Mouse (Mus musculus) gastrocnemius, postnatal 25 days (tissue): ENCODE measurements around the gene Gm20388. TPM values are rescaled to one million over a fixed set of nuclear protein-coding genes. Genes with fewer than 3 reads are reported as not detected.

ENCODE experiments used
- DNase-seq: peaks from one replicate; pipeline ENCODE4 v3.0.0; 2022
- total RNA-seq, 2 experiments: library from RNA; stranded (reverse); gene quantifications; 1 replicate in 1 of 2; 2 replicates in 1 of 2; pipeline ENCODE4 v1.2.3; 2021

Gm20388 gene
- total RNA-seq, 2 experiments from 2014 or later, result 6.7 TPM; not detected in 1

- DNase-seq, result no peak
Measured at GRCm38 (mm10) chr8:120440739-120441138, 530.1 kb downstream of the Gm20388 start.

GRCm38 (mm10) chr8:120441637-120442036 is 531.0 kb downstream of the Gm20388 start:
- DNase-seq, result no peak

GRCm38 (mm10) chr8:120442306-120443003 is 531.8 kb downstream of the Gm20388 start:
- DNase-seq, result no peak

- DNase-seq, result no peak
Measured at GRCm38 (mm10) chr8:120445249-120445648, 534.6 kb downstream of the Gm20388 start.

- no peak for DNase-seq
Measured at GRCm38 (mm10) chr8:120448131-120448530, 537.5 kb downstream of the Gm20388 start.

- DNase-seq, result peak; percentile 51
Measured at GRCm38 (mm10) chr8:120449139-120449538, 538.5 kb downstream of the Gm20388 start.

- peak; percentile 81 for DNase-seq
Measured at GRCm38 (mm10) chr8:120449608-120450031, 539.0 kb downstream of the Gm20388 start.

GRCm38 (mm10) chr8:120452111-120452510 is 541.5 kb downstream of the Gm20388 start:
- no peak for DNase-seq

- DNase-seq, result no peak
Measured at GRCm38 (mm10) chr8:120454404-120454803, 543.8 kb downstream of the Gm20388 start.

- DNase-seq, result no peak
Measured at GRCm38 (mm10) chr8:120460375-120460774, 549.7 kb downstream of the Gm20388 start.

GRCm38 (mm10) chr8:120462119-120462551 is 551.5 kb downstream of the Gm20388 start:
- no peak for DNase-seq

- no peak for DNase-seq
Measured at GRCm38 (mm10) chr8:120462611-120463010, 552.0 kb downstream of the Gm20388 start.

GRCm38 (mm10) chr8:120463918-120464584 is 553.4 kb downstream of the Gm20388 start:
- no peak for DNase-seq

- DNase-seq, result no peak
Measured at GRCm38 (mm10) chr8:120464585-120464937, 553.9 kb downstream of the Gm20388 start.

GRCm38 (mm10) chr8:120465710-120466109 is 555.1 kb downstream of the Gm20388 start:
- no peak for DNase-seq

- no peak for DNase-seq
Measured at GRCm38 (mm10) chr8:120466266-120466665, 555.6 kb downstream of the Gm20388 start.

GRCm38 (mm10) chr8:120467598-120467997 is 557.0 kb downstream of the Gm20388 start:
- no peak for DNase-seq

GRCm38 (mm10) chr8:120470170-120470569 is 559.5 kb downstream of the Gm20388 start:
- DNase-seq, result no peak

- DNase-seq, result no peak
Measured at GRCm38 (mm10) chr8:120471166-120471565, 560.5 kb downstream of the Gm20388 start.

GRCm38 (mm10) chr8:120471752-120472151 is 561.1 kb downstream of the Gm20388 start:
- DNase-seq, result no peak

- no peak for DNase-seq
Measured at GRCm38 (mm10) chr8:120472230-120472629, 561.6 kb downstream of the Gm20388 start.

- DNase-seq, result no peak
Measured at GRCm38 (mm10) chr8:120473729-120474364, 563.2 kb downstream of the Gm20388 start.
